Mouse (Mus musculus): ENCODE results near the gene Shisa8.

Shisa8 gene

DNA sequence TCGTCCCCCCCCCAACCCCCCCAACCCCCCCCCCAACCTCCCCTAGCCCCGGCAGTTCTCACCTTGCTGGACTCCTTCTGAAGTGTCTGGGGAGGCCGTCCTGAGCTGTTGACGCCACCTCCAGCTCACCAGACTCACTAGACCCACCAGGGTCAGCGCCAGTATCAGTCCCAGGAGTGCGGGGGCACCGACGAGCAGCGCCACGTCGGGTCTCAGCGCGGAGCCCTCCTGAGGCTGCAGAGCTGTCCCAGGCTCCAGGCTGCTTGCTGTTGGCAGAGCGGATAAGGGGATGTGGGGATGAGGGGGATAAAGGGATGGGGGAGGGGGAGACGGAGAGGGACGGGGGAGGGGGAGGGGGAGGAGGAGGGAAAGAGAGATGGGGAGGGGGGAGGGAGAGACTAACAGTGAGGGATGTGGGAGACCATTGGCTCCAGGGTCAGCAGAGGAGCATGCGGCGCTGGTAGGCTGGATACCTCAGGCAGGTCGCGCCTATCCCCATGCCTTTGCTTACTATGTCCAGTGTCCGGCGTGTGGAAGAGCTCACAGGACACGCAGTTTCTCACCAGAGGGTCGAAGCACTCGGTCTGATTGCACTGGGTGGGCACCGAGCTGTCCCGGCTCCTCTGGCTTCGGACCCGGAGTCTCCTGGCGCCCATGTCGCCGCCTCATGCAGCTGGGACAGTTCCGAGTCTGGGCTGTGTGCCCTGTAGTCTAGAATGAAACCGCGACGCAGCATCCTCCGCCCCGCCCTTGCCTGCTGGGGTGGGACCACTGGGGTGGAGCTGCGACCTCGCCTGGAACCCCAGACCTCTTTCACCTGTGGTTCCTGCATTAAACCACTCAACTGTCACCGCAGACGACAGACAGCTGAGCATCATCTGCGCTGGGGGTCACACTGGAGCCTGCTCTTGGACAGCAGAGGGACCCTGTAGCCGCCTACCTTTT lies 11.3 kb upstream of the Shisa8 start, which contains the start of gene Tnfrsf13c:
Gene Tnfrsf13c (minus strand): TSS at position 713 of the 945 bp plus-strand sequence.
- CTCF ChIA-PET = interaction anchor here (0.7 to 1.5 kb wide), 3 partner anchors 20 to 58 kb away, joined by 3 to 5 read pairs (median 3); no protein-coding TSS in a partner anchor

DNA sequence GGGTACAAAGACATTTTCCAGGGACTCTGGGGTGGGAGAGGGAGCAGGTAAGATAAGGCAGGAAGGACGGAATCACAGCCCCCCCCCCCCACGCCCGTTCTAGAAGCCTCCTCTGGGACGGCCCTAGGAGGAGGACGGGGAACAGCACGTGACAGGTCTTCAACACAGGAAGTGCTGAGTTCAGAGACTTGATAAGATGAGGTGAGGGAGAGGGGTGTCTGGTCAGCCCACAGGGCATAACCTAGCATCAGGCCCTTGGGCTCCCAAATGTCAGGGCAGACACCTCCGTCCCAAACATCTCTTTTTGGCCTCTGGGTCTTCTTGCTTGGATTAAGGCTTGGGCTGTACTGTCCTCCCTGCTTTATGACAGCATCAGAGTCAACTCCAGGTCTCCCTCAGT lies 10.6 kb upstream of the Shisa8 start:
- CTCF ChIA-PET = interaction anchor here (0.6 to 1.5 kb wide), 4 partner anchors 26 to 790 kb away, joined by 3 to 7 read pairs (median 3); no protein-coding TSS in a partner anchor

DNA sequence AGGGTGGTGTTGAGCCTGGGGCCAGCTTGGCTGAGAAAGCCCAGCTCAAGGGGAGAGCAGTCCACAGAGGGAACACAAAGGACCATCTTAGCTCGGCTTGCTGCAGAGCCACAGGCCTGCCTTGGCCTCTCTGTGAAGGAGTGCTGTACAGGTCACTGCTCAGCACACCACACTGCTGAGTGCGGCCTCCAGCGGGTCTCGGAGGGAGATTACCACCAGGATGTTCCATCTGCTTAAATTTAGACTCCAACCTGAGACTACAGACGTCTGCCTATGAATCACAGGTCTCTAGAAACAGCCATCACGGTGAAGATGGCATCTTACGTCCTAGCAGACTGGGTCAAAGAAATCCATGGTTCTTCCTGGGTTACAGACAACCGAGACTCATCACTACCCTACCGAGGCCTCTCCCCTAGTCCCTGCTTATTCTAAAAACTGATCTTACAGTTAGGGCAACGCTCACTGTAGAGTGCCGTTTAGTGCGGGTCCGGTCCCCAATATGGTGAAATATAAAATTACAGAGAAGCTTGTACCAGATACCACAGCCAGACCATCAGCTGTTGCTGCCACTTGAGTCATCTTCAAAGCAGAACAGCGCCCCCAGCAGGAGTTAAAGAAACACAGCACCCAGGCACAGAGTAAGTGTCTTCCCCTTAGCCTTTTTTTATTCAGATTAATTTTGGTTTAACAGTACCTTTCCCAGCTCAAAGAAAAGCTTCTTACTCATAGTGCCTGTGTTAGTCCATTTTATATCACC lies 8.7 kb upstream of the Shisa8 start:
- CTCF ChIA-PET = interaction anchor here (0.5 to 1.3 kb wide), 3 partner anchors 24 to 61 kb away, joined by 3 to 5 read pairs (median 3); no protein-coding TSS in a partner anchor

DNA sequence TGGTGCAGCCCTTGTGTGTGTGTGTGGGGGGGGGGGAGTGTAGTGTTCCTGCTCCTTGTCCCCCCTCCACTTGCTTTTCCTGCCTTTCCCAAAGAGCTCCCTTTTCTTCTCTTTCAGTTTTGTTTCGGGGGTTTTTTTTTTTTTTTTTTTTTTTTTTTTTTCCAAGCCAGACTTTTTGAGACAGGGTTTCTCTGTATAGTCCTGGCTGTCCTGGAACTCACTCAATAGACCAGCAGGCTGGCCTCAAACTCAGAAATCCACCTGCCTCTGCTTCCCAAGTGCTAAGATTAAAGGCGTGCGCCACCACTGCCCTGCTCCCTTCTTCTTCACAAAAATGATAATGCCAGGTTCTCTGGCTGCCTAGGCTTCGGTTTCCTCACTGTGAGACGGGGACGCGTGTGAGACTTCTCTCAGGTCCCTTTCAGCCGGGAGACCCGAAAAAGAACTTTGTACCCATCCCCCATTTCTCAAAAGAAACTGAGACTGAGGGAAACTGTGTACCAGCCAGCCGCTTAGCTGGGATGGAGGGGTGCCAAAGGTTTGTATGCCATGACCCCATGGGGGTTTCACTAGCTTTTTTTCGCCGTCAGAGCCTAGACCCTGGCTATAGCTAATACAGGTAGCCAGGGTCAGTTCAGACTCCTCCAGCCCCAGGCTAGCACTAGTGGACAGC lies 7.5 kb upstream of the Shisa8 start:
- CTCF ChIA-PET = interaction anchor here (0.7 to 1.3 kb wide), 4 partner anchors 10 to 73 kb away, joined by 3 to 5 read pairs (median 3); no protein-coding TSS in a partner anchor

DNA sequence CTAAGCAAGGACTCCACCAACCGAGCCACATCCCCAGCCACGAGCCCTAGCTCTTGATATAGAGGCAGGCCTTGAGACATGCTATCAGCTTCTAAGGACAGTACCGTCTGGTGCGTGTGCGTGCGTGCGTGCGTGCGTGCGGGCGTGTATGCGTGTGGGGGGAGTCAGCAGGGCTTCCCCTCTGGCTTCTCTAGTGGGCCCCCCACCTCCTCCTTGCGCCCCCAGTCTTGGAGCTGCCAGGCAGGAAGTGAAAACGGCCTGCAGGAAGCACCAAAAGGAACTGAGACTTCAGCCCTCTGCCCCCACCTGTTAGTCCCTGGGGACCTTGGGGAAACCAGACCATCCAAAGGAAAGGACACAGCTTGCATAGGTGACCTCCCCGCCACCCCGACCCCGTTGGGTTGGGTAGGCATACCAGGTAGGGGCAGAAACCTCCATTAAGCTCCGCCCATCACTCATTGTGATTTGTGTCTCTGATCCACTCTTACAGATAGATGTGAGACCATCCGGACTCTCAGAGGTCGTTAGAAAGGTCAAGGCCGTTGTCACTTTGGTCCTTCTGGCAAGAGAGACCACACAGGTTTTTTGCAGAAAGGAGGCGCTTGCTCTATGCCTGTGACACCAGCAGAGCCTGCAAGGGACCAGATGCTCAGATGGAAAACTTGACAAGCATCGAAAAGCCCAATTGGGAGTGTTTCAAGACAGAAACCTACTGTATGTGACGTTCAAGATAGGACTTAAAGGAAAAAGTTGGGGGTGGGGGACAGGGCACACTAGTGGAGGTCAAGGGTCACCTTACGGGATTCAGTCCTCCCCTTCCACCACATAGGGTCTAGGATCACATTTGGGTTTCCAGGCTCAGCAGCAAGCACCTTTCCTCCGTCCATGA lies 6.4 kb upstream of the Shisa8 start:
- CTCF ChIA-PET = interaction anchor here (1.0 to 1.4 kb wide), 3 partner anchors 13 to 18 kb away, joined by 3 read pairs; no protein-coding TSS in a partner anchor

DNA sequence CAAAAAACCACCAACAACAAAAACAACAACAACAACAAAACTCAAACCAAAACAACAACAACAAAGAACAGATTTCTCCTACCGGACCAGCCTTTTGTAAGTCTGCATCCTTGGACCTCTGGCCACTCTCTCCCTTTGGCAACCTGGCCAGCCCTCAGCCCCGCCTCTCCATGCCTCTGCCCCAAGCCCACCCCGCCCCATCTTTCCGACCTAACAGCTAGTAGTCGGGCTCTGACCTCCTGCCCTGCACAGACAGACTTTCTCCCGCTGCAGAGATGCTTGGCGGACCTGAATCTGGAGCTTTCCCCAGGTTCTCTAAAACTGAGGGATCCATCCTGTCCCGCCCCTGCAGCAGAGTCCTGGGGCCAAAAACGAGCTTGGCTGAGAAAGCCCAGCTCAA lies 5.4 kb upstream of the Shisa8 start:
- CTCF ChIA-PET = interaction anchor here (1.4 kb wide), 1 partner anchor 14 kb away, joined by 3 read pairs; no protein-coding TSS in a partner anchor

DNA sequence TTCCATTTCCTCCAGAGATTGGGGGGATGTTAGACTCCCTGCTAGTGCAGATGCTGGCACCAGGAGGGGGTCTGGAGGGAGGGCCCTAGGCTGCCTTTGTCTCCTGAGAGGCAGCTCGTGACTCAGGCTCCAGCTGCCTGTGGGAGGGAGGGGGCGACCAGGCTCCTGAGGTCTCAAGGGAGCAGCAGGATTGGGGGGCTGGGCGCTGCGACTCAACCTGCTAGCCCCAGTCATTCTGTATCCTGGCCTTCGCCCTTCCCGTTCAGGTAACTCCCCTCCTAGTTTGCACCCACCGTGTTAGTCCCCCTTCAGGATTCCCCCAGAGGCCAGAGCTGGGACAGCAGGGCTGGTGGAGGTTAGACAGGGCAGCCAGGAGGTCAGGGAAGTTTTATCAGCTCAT lies 4.4 kb upstream of the Shisa8 start:
- CTCF ChIA-PET = no interaction called here

DNA sequence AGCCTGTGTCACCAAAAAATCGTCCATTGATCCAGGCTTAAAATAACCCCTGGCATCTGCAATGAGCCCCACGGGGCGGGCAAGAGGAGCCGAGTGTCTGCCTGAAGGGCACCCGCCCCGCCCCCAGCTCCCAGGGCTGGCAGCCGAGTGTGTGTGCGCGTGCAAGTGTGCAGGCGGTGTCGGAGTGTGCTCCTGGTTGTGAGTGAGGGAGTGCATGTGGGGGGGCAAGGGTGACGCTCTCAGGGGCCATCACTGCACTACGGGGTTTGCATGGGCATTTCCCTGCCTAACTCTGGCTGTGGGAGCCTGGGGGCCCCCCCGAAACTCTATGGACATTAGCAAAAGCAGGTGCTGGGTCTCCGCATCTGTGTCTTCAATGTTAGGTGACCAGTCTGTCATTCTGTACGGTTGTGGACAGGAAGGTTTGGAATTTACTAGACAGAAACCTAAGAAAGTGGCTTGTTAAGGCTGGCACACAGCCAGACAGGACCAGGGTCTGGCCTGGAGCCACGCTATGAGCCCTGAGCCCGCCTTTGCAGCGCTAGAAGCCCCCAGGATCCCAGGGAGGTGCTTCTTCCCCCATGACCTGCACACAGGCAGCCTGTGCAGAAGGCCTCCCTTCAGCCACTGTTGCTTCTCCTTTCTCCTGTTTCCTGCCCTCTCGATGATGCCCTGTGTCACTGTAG lies 3.7 kb upstream of the Shisa8 start:
- CTCF ChIA-PET = interaction anchor here (0.6 kb wide), 1 partner anchor 22 kb away, joined by 3 read pairs; no protein-coding TSS in a partner anchor

DNA sequence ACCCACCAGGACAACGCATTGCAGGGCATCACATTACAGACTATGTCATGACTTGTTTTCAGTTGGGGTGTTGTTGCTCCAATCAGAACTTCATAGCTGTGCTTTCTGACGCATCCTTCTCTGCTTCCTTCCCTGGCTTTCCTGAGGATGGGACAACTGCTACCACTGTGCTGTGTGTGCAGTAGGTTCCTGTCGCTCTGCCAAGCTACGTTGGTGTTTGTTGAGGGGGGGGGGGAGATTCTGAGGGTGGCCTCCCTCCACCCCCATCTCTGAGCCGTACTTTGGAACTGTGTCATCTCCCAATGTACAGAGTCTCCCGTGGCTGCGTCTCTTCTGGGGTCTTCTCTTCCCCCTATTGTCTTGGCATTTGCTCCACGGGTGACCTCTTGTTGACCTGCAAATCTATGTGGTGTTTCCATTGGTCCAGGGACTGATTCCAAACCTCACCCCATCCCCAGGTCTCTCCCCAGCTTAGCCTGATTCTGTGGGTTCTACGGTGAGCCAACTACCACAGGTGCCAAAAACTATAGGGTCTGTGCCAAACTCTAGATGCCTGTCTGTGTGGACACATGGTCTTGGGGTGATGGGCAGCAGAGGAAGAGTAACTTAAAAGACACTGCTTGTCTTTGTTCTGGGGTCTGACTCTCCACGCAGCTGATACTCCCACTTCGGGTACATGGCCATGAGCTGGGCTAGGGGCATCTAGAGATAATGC lies 2.9 kb upstream of the Shisa8 start:
- CTCF ChIA-PET = interaction anchor here (0.5 kb wide), 1 partner anchor 485 kb away, joined by 3 read pairs; no protein-coding TSS in a partner anchor

DNA sequence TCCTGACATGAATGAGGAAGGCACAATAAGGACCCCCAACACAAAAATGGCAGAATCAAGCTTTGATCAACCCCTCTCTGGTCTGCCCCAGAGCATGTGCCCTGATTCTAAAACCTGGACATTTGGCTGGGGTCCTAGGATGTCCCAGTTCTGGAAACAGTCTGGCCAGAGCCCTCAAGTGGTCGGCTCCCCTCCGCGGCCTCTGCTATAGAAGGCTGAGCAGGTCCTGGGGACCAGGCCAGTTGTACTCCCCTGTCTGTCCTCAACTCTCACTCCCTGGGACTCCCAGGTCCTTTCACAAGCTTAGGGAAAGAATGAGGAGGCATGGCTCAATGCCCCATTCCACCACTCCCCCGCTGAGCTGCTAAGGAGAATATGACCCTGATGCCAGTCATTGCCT lies 607 bp upstream of the Shisa8 start:
- CTCF ChIA-PET = interaction anchor here (0.7 kb wide), 1 partner anchor 48 kb away, joined by 8 read pairs; no protein-coding TSS in a partner anchor

DNA sequence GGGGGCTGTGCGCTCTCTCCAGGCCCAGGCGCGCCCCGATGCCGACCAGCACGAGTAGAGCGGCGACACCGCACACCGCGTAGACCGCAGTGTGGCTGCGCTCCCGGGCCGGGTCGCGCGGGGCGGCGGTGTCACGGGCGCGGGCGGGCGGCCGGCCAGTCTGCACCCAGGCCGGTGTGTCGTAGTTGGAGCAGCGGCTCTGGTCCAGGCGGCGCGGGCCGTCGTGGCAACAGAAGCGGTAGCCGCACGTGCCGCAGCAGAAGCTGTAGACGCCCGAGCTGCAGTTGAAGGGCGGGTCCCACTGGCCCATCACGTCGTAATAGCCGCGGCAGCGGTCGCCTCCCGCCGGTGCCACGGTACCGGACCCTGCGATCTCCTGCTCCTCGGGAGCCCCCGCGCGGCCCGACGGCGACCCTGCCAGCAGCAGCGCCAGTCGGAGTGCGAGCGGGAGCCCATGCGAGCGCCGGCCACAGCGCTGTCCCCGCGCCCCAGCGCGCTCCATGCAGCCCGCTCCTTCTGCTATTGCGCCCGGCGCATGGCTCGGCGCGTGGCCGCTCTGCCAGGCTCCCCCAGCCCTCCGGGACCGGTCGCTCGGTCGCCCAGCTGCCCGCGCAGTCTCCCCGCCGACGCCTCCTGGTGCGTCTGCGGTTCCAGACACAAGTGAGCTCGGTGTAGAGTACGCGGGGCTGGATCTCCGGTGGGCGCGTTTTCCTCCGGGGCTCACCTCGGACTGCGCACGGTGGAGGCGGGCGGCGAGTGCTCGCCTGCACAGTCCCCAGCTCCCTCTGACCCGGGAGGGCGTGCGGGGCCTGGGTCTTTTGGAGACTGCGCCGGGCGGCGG lies 484 bp downstream of the Shisa8 start:
- CTCF ChIA-PET = interaction anchor here (0.7 kb wide), 4 partner anchors 23 to 47 kb away, joined by 3 to 8 read pairs (median 6); no protein-coding TSS in a partner anchor

DNA sequence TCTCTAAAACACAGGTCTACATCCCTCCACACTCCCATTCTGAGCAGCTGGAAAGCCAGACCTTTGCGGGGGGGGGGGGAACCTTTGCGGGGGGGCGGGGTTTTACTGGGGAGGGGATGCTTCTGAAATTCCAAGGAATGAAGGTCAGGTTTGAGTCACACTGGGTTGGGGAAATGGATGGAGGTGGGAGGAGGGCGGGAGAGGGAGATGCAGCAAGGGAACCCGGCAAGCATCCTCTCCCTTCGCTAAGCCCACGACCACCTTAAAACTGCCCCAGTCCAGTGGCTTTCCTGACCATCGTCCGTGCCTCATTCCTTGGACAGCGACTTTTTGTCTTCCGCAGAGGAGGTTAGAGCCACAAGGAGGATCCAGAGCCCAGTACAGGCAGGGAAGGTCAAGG lies 1.3 kb downstream of the Shisa8 start:
- CTCF ChIA-PET = interaction anchor here (0.6 kb wide), 1 partner anchor 16 kb away, joined by 10 read pairs; no protein-coding TSS in a partner anchor

DNA sequence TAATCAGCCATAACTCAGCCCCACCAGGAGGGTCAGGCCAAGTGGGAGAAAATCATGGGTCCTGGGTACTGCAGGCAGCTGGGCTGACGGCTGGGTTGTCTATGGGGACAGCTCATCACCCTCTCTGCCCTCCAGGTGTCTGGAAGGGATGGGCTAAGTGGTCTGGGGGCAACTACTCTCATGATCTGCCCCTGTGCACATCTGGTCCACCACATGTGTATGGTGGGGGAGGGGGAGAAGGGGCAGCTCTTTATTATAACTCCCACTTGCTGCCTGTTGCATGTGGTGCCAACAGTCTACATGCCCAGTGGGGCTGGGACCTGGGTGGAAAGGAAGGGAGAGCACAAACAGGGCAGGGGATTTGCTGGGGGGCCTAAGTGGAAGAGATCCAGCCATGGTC lies 1.8 kb downstream of the Shisa8 start:
- CTCF ChIA-PET = interaction anchor here (0.6 to 1.1 kb wide), 3 partner anchors 9 to 410 kb away, joined by 3 to 10 read pairs (median 3); no protein-coding TSS in a partner anchor

DNA sequence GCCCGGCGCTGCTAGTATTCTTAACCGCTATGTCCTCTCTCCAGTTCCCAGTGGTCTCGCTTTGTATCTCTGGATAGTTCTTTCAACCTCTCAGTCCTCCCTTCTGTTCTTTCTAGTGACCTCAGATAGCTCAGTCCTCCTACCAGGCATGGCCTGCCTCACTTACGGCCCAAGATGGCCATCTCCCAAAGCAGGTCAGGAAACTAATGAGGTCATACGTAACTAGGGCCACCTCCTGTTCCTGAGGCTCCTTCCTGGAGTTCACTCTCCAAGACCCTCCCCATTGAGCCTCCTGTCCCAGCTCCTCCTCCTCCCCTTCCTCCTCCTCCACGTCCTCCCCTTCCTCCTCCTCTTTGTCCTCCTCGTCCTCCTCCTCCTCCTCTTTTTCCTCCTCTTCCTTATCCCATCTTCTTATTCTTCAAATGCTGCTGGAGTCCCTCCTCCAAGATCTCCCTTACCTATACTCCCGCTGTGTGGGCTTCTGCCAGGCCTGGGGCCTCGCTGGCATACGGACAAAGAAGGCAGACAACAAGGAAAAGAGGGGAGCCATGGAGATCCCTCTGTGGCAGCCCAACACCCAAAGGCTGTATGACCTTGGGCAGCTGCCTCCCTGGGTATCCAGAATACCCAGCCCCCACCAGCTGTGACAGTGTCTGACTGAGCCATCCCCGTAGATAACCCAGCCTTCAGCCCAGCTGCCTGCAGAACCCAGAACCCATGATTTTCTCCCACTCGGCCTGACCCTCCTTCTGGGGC lies 3.1 kb downstream of the Shisa8 start:
- CTCF ChIA-PET = interaction anchor here (1.1 kb wide), 1 partner anchor 11 kb away, joined by 3 read pairs; no protein-coding TSS in a partner anchor

DNA sequence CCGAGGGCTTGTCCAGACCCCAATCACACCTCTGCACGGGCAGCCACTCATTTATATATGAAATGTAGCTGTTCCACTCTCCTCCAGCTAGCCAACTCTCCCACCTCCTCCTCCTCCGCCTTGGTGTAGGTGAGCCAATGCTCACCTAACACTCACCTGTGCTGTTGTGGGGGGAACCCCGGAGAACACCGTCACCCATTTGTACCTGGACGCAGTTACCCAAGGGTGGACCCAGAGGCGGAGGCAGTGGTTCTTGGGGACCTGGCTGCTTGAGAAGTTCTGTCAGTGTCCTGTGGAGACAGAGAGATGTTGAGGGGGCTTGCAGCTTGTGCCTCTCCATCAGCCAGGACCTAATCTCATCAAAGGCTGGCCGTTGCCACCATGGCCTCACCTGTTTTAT lies 4.3 kb downstream of the Shisa8 start:
- CTCF ChIA-PET = no interaction called here

DNA sequence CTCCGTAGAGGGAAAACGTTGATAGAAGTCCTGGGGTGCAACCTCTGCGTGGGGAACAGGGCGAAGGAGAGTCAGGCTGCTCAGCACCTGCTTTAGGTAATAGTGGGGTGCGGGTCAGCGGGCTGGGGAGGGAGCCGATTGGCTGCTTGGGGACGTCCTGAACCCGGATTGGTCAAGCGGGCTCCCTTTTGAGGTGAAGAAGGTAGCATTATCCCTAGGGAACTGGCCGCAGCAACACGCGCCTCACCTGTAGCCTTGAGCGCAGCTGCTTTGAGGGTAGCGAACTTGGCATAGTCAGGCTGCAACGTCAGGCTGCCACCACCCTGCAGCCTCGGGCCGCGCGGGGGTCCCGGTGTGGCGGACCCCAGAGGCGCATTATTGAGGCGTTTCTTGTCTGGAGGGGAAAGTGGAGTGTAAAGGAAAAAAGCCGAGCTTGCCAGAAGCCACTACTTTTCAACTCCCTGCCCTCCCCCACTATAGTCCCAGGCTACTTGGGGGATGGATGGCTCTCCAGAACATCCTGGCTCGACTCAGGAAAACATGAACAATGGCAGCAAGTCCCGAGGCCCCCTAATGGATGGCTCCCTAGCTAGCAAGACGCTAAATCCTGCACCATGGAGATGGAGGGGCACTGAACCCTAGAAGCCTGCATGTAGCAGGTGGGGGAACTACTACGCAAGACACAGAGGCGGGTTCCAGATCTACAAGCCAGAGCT lies 5.0 kb downstream of the Shisa8 start:
- CTCF ChIA-PET = no interaction called here

All from spleen, embryonic (tissue).